Comparison of ENCODE assay signal across 8 mouse cellular contexts in the genomic region with DNA sequence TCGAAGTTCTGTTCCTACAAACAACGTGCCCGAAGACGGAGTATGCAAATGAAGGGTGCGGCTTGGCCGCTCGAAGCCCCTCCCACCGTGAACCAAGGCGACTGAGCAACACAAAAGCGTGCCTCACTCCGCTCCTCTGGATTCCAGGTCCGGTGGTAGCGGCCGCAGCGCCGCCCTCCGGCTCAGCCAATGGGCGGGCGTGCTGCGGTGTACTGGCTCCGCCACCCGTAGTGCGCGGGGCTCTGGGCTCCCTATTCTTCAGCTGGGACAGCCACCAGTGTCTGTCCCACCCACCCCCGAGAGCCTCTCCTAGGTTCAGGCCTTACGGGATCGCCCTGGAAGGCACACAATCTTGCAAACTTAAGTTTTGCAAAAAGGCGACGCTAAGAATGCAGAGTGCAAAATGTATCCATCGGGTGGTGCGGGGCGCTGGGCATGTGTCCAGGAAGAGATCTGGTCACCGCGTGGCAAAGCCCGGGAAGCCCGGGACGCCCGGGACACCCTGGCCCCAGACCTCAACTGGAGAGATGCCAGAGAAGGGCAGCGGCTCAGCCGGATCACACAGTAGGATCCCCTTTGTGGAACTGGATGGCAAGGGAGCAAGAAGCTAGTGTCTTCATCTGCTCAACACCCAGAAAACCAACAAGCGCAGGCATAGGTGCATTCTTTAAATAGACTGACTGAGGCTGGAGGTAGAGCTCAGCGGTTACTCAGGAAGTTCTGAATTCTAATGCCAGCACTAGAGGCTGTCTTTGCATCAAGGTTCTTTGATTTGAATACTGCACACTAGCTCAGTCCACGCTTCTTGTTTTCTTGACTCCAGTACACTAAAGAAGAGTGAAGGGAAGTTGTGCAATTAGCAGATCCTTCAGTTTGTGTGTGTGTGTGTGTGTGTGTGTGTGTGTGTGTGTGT. TPM values are rescaled to one million over a fixed set of nuclear protein-coding genes. Genes with fewer than 3 reads are reported as not detected.
A peak's percentile ranks its signal among the peaks of the same experiment; 100 is the strongest.
DNase-seq lines count a peak whose midpoint lies in the region; ATAC-seq and TF ChIP-seq lines count a peak whose summit lies in the region.

No protein-coding gene starts in this region.

- TF ChIP-seq POLR2A in cerebellum, adult 2 months (IDR thresholded peaks at IDR 0.05; ENCODE audit: borderline replicate concordance, insufficient read depth, low read length), result no peak
- TF ChIP-seq POLR2A in lung, adult 2 months (IDR thresholded peaks at IDR 0.05; ENCODE audit: borderline replicate concordance, extremely low read depth, low read depth, low read length), result 0 out of 2 replicates have a peak, but pooled peaks have one; percentile 2

- no peaks in the 10 kb centered on the region for H3K36me3 ChIP-seq in forebrain, postnatal 0 days (ENCODE audit: insufficient read depth)
- H3K36me3 ChIP-seq in neural tube, embryonic 15.5 days, result no peaks in the 10 kb centered on the region

- DNase-seq in MEL-GATA-1-ER (ENCODE audit: extremely low read depth, low read depth), result peak; percentile 93
- DNase-seq in cerebellum, adult 2 months, result peak; percentile 80 to 86
- DNase-seq in forebrain, postnatal 0 days, result peak; percentile 96
- DNase-seq in heart, postnatal 4 days, result peak; percentile 92
- peak; percentile 85 to 88 for DNase-seq in layer of hippocampus, adult 2 months (ENCODE audit: low spot score in 2 of 2)
- DNase-seq in lung, adult 2 months, result peak; percentile 81
- DNase-seq in testis, postnatal 10 days (ENCODE audit: low spot score), result peak; percentile 93

- H3K27me3 ChIP-seq in cerebellum, adult 2 months (ENCODE audit: control insufficient read depth, insufficient read depth, low read length), result no peaks in the 10 kb centered on the region
- no peaks in the 10 kb centered on the region for H3K27me3 ChIP-seq in forebrain, postnatal 0 days (ENCODE audit: insufficient read depth, low read length)
- no peaks in the 10 kb centered on the region for H3K27me3 ChIP-seq in neural tube, embryonic 15.5 days (replicated peaks)

- no peaks in the 10 kb centered on the region for H3K9me3 ChIP-seq in forebrain, postnatal 0 days (ENCODE audit: low read length)
- no peaks in the 10 kb centered on the region for H3K9me3 ChIP-seq in neural tube, embryonic 15.5 days (replicated peaks)

- no peak for TF ChIP-seq CTCF in cerebellum, adult 2 months (IDR thresholded peaks at IDR 0.05; ENCODE audit: borderline replicate concordance, insufficient read depth, low read depth, low read length)
- peak; percentile 38 for TF ChIP-seq CTCF in forebrain, postnatal 0 days (IDR thresholded peaks at IDR 0.05; ENCODE audit: low read depth)
- peak; percentile 60 for TF ChIP-seq CTCF in layer of hippocampus, adult 2 months (conservative IDR thresholded peaks at IDR 0.05)
- TF ChIP-seq CTCF in lung, adult 2 months (IDR thresholded peaks at IDR 0.05; ENCODE audit: insufficient read depth, low read length), result no peak

- whole genome bisulfite sequencing in cerebellum, adult 2 months, result 1% methylated on average over 43 of the region's 43 CpGs
- WGBS in forebrain, postnatal 0 days, result under 1% methylated on average over 43 of the region's 43 CpGs
- under 1% methylated on average over 43 of the region's 43 CpGs for WGBS in lung, adult 2 months
- WGBS in neural tube, embryonic 15.5 days, result 1% methylated on average over 42 of the region's 43 CpGs

- peak overlapping the region; percentile 78 for H3K9ac ChIP-seq in forebrain, postnatal 0 days
- peak overlapping the region; percentile 72 for H3K9ac ChIP-seq in neural tube, embryonic 15.5 days (replicated peaks)

- H3K4me3 ChIP-seq in cerebellum, adult 2 months (replicated peaks; ENCODE audit: insufficient read depth, low read depth, low read length), result peak overlapping the region; percentile 89
- H3K4me3 ChIP-seq in forebrain, postnatal 0 days (ENCODE audit: low read depth, low read length), result peak overlapping the region; percentile 63
- peak overlapping the region; percentile 64 for H3K4me3 ChIP-seq in layer of hippocampus, adult 2 months
- peak overlapping the region; percentile 72 for H3K4me3 ChIP-seq in lung, adult 2 months (replicated peaks; ENCODE audit: extremely low read depth, low read depth, low read length)
- peak overlapping the region; percentile 61 for H3K4me3 ChIP-seq in neural tube, embryonic 15.5 days (replicated peaks)

- peak overlapping the region; percentile 76 for H3K4me2 ChIP-seq in forebrain, postnatal 0 days (ENCODE audit: low read depth)
- H3K4me2 ChIP-seq in neural tube, embryonic 15.5 days, result peak overlapping the region; percentile 80

- peaks cover 6% of the 10 kb centered on the region; the same call in 1 of the 2 replicates for H3K4me1 ChIP-seq in cerebellum, adult 2 months (ENCODE audit: control insufficient read depth, insufficient read depth, low read length)
- H3K4me1 ChIP-seq in forebrain, postnatal 0 days (ENCODE audit: insufficient read depth), result peaks cover 11% of the 10 kb centered on the region
- peaks cover 24% of the 10 kb centered on the region for H3K4me1 ChIP-seq in lung, adult 2 months (ENCODE audit: control insufficient read depth, insufficient read depth, low read length)
- peaks cover 33% of the 10 kb centered on the region for H3K4me1 ChIP-seq in neural tube, embryonic 15.5 days

- peak overlapping the region; percentile 56 for H3K27ac ChIP-seq in cerebellum, adult 2 months (ENCODE audit: insufficient read depth, low read length)
- H3K27ac ChIP-seq in forebrain, postnatal 0 days (ENCODE audit: low read depth, low read length), result peak overlapping the region; percentile 94
- peak overlapping the region; percentile 90 for H3K27ac ChIP-seq in layer of hippocampus, adult 2 months
- H3K27ac ChIP-seq in neural tube, embryonic 15.5 days (replicated peaks), result peak overlapping the region; percentile 92

- ATAC-seq in forebrain, postnatal 0 days, result peak; percentile 99
- ATAC-seq in neural tube, embryonic 15.5 days (ENCODE audit: low FRiP score), result peak; percentile 98

RNA-seq across cellular contexts. Expression of a gene that starts 58.1 kb away (rescaled TPM):
- 16.2 and 17.5 TPM in 2 replicates for polyA plus RNA-seq in cerebellum, adult 2 months (2012; rRNA removed)
- total RNA-seq in forebrain, postnatal 0 days (2014; rRNA removed), result 31.5 and 39.5 TPM in 2 replicates
- polyA plus RNA-seq in forebrain, postnatal 0 days (2015; fragmentation: Nextera tagmentation; extraction: Ambion mirVana), result 21.5 and 36.9 TPM in 2 replicates
- 100 to 1,000 TPM; 118 to 122 TPM for total RNA-seq in heart, postnatal 4 days (2021)
- 10 to 100 TPM; 51.6 to 53.9 TPM for total RNA-seq in layer of hippocampus, adult 2 months (2021)
- 17.5 and 24.6 TPM in 2 replicates for polyA plus RNA-seq in lung, adult 2 months (2012; rRNA removed)
- 50.7 and 52.0 TPM in 2 replicates for polyA plus RNA-seq in neural tube, embryonic 15.5 days (2015; fragmentation: Nextera tagmentation; extraction: Ambion mirVana)

Comparison
In these comparisons a context has a peak if more than half of its experiments do, and no peak if none do; other contexts are left out.
1. Peak in every context shown above with its lines: DNase-seq, ATAC-seq, H3K4me3 ChIP-seq and H3K27ac ChIP-seq.
2. CTCF ChIP-seq: peak in forebrain, postnatal 0 days (single experiment) and layer of hippocampus, adult 2 months (single experiment); none in cerebellum, adult 2 months (single experiment) and lung, adult 2 months (single experiment).